Mouse (Mus musculus) liver, embryonic 12.5 days (tissue): Measurements from ENCODE around the gene Tbxas1. TPM values are rescaled to one million over a fixed set of nuclear protein-coding genes. Genes with fewer than 3 reads are reported as not detected.

Experiments used
- ATAC-seq: fragments of 200-750 bp; cut with Nextera tagmentation; 2 replicates; pipeline ENCODE4 v1.8.0; 2017; ENCODE audit warnings: moderate number of reproducible peaks, mild to moderate bottlenecking, moderate library complexity
- H3K27ac ChIP-seq: fragments of 300-500 bp; sonication (generic); 2 replicates; pipeline ENCODE4 v1.5.1; 2016; ENCODE audit warnings: mild to moderate bottlenecking
- H3K27me3 ChIP-seq: fragments of 300-500 bp; sonication (generic); replicated peaks from 2 replicates; pipeline ENCODE4 v1.6.1; 2016; ENCODE audit warnings: mild to moderate bottlenecking, moderate library complexity
- H3K36me3 ChIP-seq: fragments of 300-500 bp; sonication (generic); 2 replicates; pipeline ENCODE4 v1.6.1; 2016; ENCODE audit warnings: mild to moderate bottlenecking, moderate library complexity
- H3K4me1 ChIP-seq: fragments of 300-500 bp; sonication (generic); 2 replicates; pipeline ENCODE4 v1.6.1; 2016
- H3K4me2 ChIP-seq: fragments of 300-500 bp; sonication (generic); 2 replicates; pipeline ENCODE4 v1.6.1; 2016; ENCODE audit warnings: mild to moderate bottlenecking, moderate library complexity
- H3K4me3 ChIP-seq: fragments of 300-500 bp; sonication (generic); 2 replicates; pipeline ENCODE4 v1.5.1; 2016; ENCODE audit warnings: mild to moderate bottlenecking, moderate library complexity
- H3K9ac ChIP-seq: fragments of 300-500 bp; sonication (generic); 2 replicates; pipeline ENCODE4 v1.6.1; 2016; ENCODE audit warnings: mild to moderate bottlenecking, moderate library complexity
- H3K9me3 ChIP-seq: fragments of 300-500 bp; sonication (generic); replicated peaks from 2 replicates; pipeline ENCODE4 v1.6.1; 2016; ENCODE audit warnings: mild to moderate bottlenecking, moderate library complexity
- WGBS: fragments of 180-500 bp; shearing (Covaris S2); methylation state at CpG from one replicate; pipeline ENCODE4 v1.1.7; 2016; ENCODE audit not compliant: insufficient replicate concordance; 5-methylcytosine and 5-hydroxymethylcytosine counted together
- polyA plus RNA-seq: library from polyadenylated mRNA; unstranded; fragments of >200 nt; fragmentation: Nextera tagmentation; extraction: Ambion mirVana; gene quantifications from 2 replicates; pipeline ENCODE4 v1.2.1, GENCODE M21; 2016

Gene Tbxas1
- 11.3 and 12.9 TPM in 2 replicates for polyA plus RNA-seq

GRCm38 (mm10) chr6:38875258-38876070 lies at the start of gene Tbxas1:
Gene Tbxas1, plus strand, starts transcription at chr6:38875404.
- Histone ChIP-seq H3K4me2 (peak within 1 kb of the TSS; percentile 79), H3K27ac (peak within 1 kb of the TSS; percentile 99), H3K27me3 (no peaks in the 10 kb centered on the region), H3K4me3 (peak within 1 kb of the TSS; percentile 100), H3K9me3 (no peaks in the 10 kb centered on the region), H3K9ac (peak within 1 kb of the TSS; percentile 100), H3K36me3 (peaks cover 25% of the 10 kb centered on the region), H3K4me1 (peaks cover 57% of the 10 kb centered on the region)
- ATAC-seq: no peak; the same call in 1 of the 2 replicates
- under 1% methylated on average over 56 of the region's 77 CpGs for WGBS

DNA sequence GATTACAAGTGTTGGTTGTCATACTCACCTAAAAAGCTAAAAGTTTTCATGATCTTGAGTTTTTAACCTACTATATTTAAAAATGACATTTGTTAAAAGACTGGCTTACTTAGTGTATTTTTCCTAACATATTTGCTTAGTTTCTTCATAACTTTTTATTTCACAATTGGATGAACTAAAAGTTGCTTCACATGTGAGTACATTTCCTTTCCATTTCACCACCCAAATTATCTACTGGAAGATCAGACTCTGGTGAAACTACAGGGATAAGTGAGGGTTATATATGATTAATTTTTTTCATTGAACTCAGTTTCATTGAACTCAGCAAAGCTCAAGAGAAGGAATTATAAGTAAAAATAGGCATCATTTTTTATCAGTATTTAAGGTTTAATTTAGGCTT lies 49.3 kb upstream of the Tbxas1 start:
- no peak overlapping the region for H3K4me3 ChIP-seq
- no peak overlapping the region for H3K9ac ChIP-seq
- peaks cover 34% of the 10 kb centered on the region for H3K36me3 ChIP-seq
- ATAC-seq: no peak
- H3K27ac ChIP-seq: no peak overlapping the region
- peaks cover 85% of the 10 kb centered on the region for H3K4me1 ChIP-seq
- no peaks in the 10 kb centered on the region for H3K27me3 ChIP-seq
- H3K9me3 ChIP-seq: no peaks in the 10 kb centered on the region
- no peak overlapping the region for H3K4me2 ChIP-seq

DNA sequence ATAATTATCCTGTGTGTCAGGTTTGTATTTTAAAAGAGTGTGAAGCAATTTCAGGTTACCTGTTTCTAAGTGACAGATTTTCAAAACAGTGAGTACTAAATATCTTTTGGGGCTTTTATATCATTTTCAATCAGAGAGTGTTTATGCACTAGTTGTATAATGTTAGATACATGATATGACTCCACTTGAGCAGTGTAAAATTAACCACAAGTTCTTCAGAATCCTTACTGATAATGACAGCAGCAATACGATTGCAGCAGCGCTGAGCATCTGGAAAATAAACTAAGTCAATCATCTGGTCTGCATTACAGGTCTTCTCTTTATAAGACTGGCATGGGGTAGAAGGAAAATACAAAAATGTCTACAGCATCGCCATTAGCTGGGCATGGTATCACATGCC lies 48.3 kb upstream of the Tbxas1 start:
- Histone ChIP-seq H3K4me1 (peaks cover 84% of the 10 kb centered on the region), H3K27ac (0 out of 2 replicates have a peak overlapping the region, but pooled peaks have one; percentile 8), H3K36me3 (peaks cover 35% of the 10 kb centered on the region), H3K9ac (no peak overlapping the region), H3K4me2 (no peak overlapping the region), H3K9me3 (no peaks in the 10 kb centered on the region), H3K27me3 (no peaks in the 10 kb centered on the region), H3K4me3 (no peak overlapping the region)
- 52% methylated on average over 3 of the region's 3 CpGs for WGBS
- no peak for ATAC-seq

GRCm38 (mm10) chr6:38827435-38827834 lies 47.8 kb upstream of the Tbxas1 start:
- no peak overlapping the region for H3K4me3 ChIP-seq
- ATAC-seq: no peak
- no peak overlapping the region for H3K4me2 ChIP-seq
- H3K27me3 ChIP-seq: no peaks in the 10 kb centered on the region
- H3K36me3 ChIP-seq: peaks cover 41% of the 10 kb centered on the region
- no peaks in the 10 kb centered on the region for H3K9me3 ChIP-seq
- H3K9ac ChIP-seq: no peak overlapping the region
- WGBS: 68% methylated on average over 5 of the region's 5 CpGs
- H3K27ac ChIP-seq: peak overlapping the region; percentile 8; the same call in 1 of the 2 replicates
- H3K4me1 ChIP-seq: peaks cover 85% of the 10 kb centered on the region

DNA sequence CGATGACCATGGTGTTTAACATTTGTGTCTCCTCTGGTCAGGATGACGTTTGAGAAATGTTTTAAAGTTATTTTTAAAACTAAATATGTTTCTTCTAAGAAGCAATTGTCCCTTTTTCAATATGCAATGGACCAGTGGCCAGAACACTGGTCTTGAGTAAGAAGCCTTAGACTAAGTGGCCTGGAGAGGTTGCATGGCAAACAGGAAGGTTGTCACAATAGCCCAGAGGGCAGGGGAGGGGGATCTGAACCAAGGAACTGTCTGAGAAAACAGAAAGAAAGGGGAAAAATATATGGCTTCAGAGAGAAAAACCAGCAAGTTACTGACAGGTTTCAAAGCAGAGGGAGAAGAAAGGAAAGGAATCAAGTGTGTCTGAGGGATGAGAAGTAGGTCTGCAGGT lies 47.0 kb upstream of the Tbxas1 start:
- WGBS: 59% methylated on average over 2 of the region's 2 CpGs
- Histone ChIP-seq H3K36me3 (peaks cover 48% of the 10 kb centered on the region), H3K27me3 (no peaks in the 10 kb centered on the region), H3K4me1 (peaks cover 85% of the 10 kb centered on the region), H3K4me3 (no peak overlapping the region), H3K9ac (no peak overlapping the region), H3K9me3 (no peaks in the 10 kb centered on the region), H3K27ac (peak overlapping the region; percentile 11; the same call in 1 of the 2 replicates), H3K4me2 (no peak overlapping the region)
- ATAC-seq: no peak

- H3K36me3 ChIP-seq: peaks cover 54% of the 10 kb centered on the region
- H3K9me3 ChIP-seq: no peaks in the 10 kb centered on the region
- H3K4me3 ChIP-seq: no peak overlapping the region
- H3K27me3 ChIP-seq: no peaks in the 10 kb centered on the region
- 66% methylated on average over 3 of the region's 3 CpGs for WGBS
- 0 out of 2 replicates have a peak overlapping the region, but pooled peaks have one; percentile 15 for H3K9ac ChIP-seq
- ATAC-seq: no peak
- H3K4me2 ChIP-seq: no peak overlapping the region
- H3K27ac ChIP-seq: no peak overlapping the region; the same call in 1 of the 2 replicates
- peaks cover 84% of the 10 kb centered on the region for H3K4me1 ChIP-seq
Measured at GRCm38 (mm10) chr6:38829452-38829851, 45.8 kb upstream of the Tbxas1 start.

- 76% methylated on average over 3 of the region's 3 CpGs for WGBS
- H3K27me3 ChIP-seq: no peaks in the 10 kb centered on the region
- peak overlapping the region; percentile 40; the same call in 1 of the 2 replicates for H3K9ac ChIP-seq
- peaks cover 56% of the 10 kb centered on the region for H3K36me3 ChIP-seq
- peak overlapping the region; percentile 73 for H3K27ac ChIP-seq
- no peak overlapping the region for H3K4me2 ChIP-seq
- peaks cover 96% of the 10 kb centered on the region for H3K4me1 ChIP-seq
- no peaks in the 10 kb centered on the region for H3K9me3 ChIP-seq
- no peak overlapping the region for H3K4me3 ChIP-seq
- ATAC-seq: no peak
Measured at GRCm38 (mm10) chr6:38833721-38834120, 41.5 kb upstream of the Tbxas1 start.

GRCm38 (mm10) chr6:38834727-38835126 lies 40.5 kb upstream of the Tbxas1 start:
- Histone ChIP-seq H3K36me3 (peaks cover 60% of the 10 kb centered on the region), H3K4me3 (0 out of 2 replicates have a peak overlapping the region, but pooled peaks have one; percentile 20), H3K4me2 (peak overlapping the region; percentile 58), H3K27me3 (no peaks in the 10 kb centered on the region), H3K27ac (peak overlapping the region; percentile 89), H3K4me1 (peaks cover 96% of the 10 kb centered on the region), H3K9me3 (no peaks in the 10 kb centered on the region), H3K9ac (peak overlapping the region; percentile 53)
- ATAC-seq: peak; percentile 56
- whole genome bisulfite sequencing: 26% methylated on average over 2 of the region's 2 CpGs

DNA sequence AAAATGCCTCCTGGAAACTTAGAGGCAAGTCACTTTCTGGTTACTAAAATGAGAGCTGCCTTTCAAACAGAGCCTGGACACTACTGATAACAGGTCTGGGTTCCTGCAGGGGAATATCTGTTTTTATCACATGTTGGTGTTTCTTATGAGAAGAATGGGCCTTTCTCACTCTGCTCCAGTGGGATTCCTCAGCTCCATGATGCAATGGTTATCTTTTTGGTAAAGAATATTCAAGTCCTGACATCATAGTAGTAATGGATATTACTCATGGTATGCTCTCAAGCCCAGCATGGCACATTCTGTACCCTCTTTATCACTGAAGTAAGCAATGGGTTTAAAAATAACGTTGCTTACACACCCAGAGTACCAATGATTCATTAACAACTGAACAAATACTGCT lies 40.0 kb upstream of the Tbxas1 start:
- Histone ChIP-seq H3K9me3 (no peaks in the 10 kb centered on the region), H3K36me3 (peaks cover 65% of the 10 kb centered on the region), H3K4me3 (0 out of 2 replicates have a peak overlapping the region, but pooled peaks have one; percentile 20), H3K27ac (peak overlapping the region; percentile 89), H3K4me1 (peaks cover 97% of the 10 kb centered on the region), H3K9ac (peak overlapping the region; percentile 61), H3K27me3 (no peaks in the 10 kb centered on the region), H3K4me2 (peak overlapping the region; percentile 58)
- ATAC-seq: peak; percentile 94
- 20% methylated on average over 1 of the region's 1 CpGs for whole genome bisulfite sequencing

- no peaks in the 10 kb centered on the region for H3K9me3 ChIP-seq
- no peak for ATAC-seq
- H3K9ac ChIP-seq: no peak overlapping the region; the same call in 1 of the 2 replicates
- H3K4me1 ChIP-seq: peaks cover 96% of the 10 kb centered on the region
- H3K4me2 ChIP-seq: no peak overlapping the region
- no peaks in the 10 kb centered on the region for H3K27me3 ChIP-seq
- H3K27ac ChIP-seq: peak overlapping the region; percentile 89
- H3K36me3 ChIP-seq: peaks cover 61% of the 10 kb centered on the region
- WGBS: 88% methylated on average over 4 of the region's 4 CpGs
- no peak overlapping the region for H3K4me3 ChIP-seq
Measured at GRCm38 (mm10) chr6:38838061-38838460, 37.1 kb upstream of the Tbxas1 start.

GRCm38 (mm10) chr6:38839891-38840290 lies 35.3 kb upstream of the Tbxas1 start:
- no peaks in the 10 kb centered on the region for H3K27me3 ChIP-seq
- 77% methylated on average over 4 of the region's 4 CpGs for WGBS
- no peak overlapping the region for H3K4me3 ChIP-seq
- peaks cover 53% of the 10 kb centered on the region for H3K36me3 ChIP-seq
- H3K4me2 ChIP-seq: no peak overlapping the region
- peak overlapping the region; percentile 61 for H3K27ac ChIP-seq
- H3K9me3 ChIP-seq: no peaks in the 10 kb centered on the region
- no peak overlapping the region for H3K9ac ChIP-seq
- peaks cover 89% of the 10 kb centered on the region for H3K4me1 ChIP-seq
- ATAC-seq: no peak

DNA sequence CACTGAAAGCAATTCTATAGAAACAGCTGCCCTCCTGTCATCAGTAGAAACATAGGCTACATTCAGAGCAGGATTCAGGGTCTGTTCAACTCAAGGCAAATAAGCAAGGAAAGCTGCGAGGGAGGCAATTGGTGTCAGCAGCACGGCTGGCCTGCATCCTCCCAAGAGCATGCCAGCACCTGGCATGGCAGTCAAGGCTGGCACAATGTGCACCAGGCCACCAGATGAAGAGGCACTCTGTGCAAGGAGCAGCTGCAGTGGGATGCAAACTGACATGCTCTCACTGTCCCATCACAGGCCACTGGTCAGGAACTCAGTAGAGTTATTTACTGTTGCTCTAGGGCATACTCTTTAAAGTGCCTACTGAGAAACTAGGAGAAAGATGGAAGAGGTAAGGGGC lies 34.8 kb upstream of the Tbxas1 start:
- no peak overlapping the region for H3K4me2 ChIP-seq
- H3K36me3 ChIP-seq: peaks cover 58% of the 10 kb centered on the region
- ATAC-seq: no peak
- H3K27ac ChIP-seq: peak overlapping the region; percentile 61
- H3K4me1 ChIP-seq: peaks cover 89% of the 10 kb centered on the region
- no peaks in the 10 kb centered on the region for H3K9me3 ChIP-seq
- no peak overlapping the region for H3K9ac ChIP-seq
- 77% methylated on average over 2 of the region's 2 CpGs for WGBS
- H3K4me3 ChIP-seq: no peak overlapping the region
- H3K27me3 ChIP-seq: no peaks in the 10 kb centered on the region
